9 mouse cellular contexts compared by ENCODE assay signal in genomic region chr16:74411481-74412251, GRCm38 (mm10). TPM values are rescaled to one million over a fixed set of nuclear protein-coding genes. Genes with fewer than 3 reads are reported as not detected.
DNase-seq lines count a peak whose midpoint lies in the region; ATAC-seq and TF ChIP-seq lines count a peak whose summit lies in the region.
"Had no signal": no experiment of that assay in that cellular context is flagged by ENCODE, and none has a peak within 500 bp of the region (broad histone marks: within the 10 kb centered on the region; RNA-seq: fewer than 3 reads in every experiment).

TSS of gene Robo2 (minus strand) at chr16:74411825.

- in situ Hi-C loops in ES-E14 (cut with MboI; ENCODE audit: low sequenced_read_pairs in 2 of 2, unreplicated experiment in 2 of 2): no loop called here

- no peaks in the 10 kb centered on the region; a peak in 1 of 4 replicates for H3K4me1 ChIP-seq in ES-E14 (ENCODE audit: control insufficient read depth in 2 of 2, insufficient read depth in 2 of 2, low read length in 2 of 2, poor library complexity in 1 of 2)
- peaks cover 26% of the 10 kb centered on the region for H3K4me1 ChIP-seq in hindbrain, embryonic 10.5 days (replicated peaks)
- no peaks in the 10 kb centered on the region; the same call in 1 of the 2 replicates for H3K4me1 ChIP-seq in lung, adult 2 months (ENCODE audit: control insufficient read depth, insufficient read depth, low read length)
- no peaks in the 10 kb centered on the region for H3K4me1 ChIP-seq in olfactory bulb, adult 2 months (ENCODE audit: control insufficient read depth, insufficient read depth, low read length)

- WGBS in hindbrain, embryonic 10.5 days: under 1% methylated on average over 43 of the region's 43 CpGs
- WGBS in lung, adult 2 months: under 1% methylated on average over 43 of the region's 43 CpGs
- WGBS in olfactory bulb, adult 2 months: under 1% methylated on average over 43 of the region's 43 CpGs

- 0 out of 2 replicates have a peak within 1 kb of the TSS, but pooled peaks have one; percentile 35 for H3K9ac ChIP-seq in ES-E14 (ENCODE audit: insufficient read depth, low read depth, low read length, poor library complexity, severe bottlenecking)

- H3K36me3 ChIP-seq in ES-E14 (ENCODE audit: control insufficient read depth, insufficient read depth, low read length, poor library complexity, severe bottlenecking): no peaks in the 10 kb centered on the region
- H3K36me3 ChIP-seq in hindbrain, embryonic 10.5 days: no peaks in the 10 kb centered on the region

- TF ChIP-seq POLR2A in lung, adult 2 months (IDR thresholded peaks at IDR 0.05; ENCODE audit: borderline replicate concordance, extremely low read depth, low read depth, low read length): no peak
- peak; percentile 63 for TF ChIP-seq POLR2A in olfactory bulb, adult 2 months (IDR thresholded peaks at IDR 0.05; ENCODE audit: insufficient read depth, low read depth, low read length)

- DNase-seq in ES-E14 (ENCODE audit: low read depth, low spot score): peak; percentile 30
- peak; percentile 71 to 72 for DNase-seq in cerebellum, postnatal 14 days
- DNase-seq in frontal cortex, postnatal 14 days (ENCODE audit: low spot score in 2 of 2): peak; percentile 40 to 54
- peak; percentile 78 for DNase-seq in hindbrain, embryonic 10.5 days (ENCODE audit: low spot score)
- DNase-seq in layer of hippocampus, postnatal 10 days (ENCODE audit: low spot score in 2 of 2): peak; percentile 47 to 63
- DNase-seq in lung, adult 2 months: peak; percentile 33

- peaks cover 17% of the 10 kb centered on the region for H3K27me3 ChIP-seq in hindbrain, embryonic 10.5 days (ENCODE audit: insufficient read depth, poor library complexity, severe bottlenecking)

- no peak within 1 kb of the TSS for H3K27ac ChIP-seq in ES-E14 (ENCODE audit: insufficient read depth, low read depth, low read length, poor library complexity, severe bottlenecking)
- peak within 1 kb of the TSS; percentile 86 for H3K27ac ChIP-seq in hindbrain, embryonic 10.5 days
- peak within 1 kb of the TSS; percentile 94 for H3K27ac ChIP-seq in olfactory bulb, adult 2 months (ENCODE audit: insufficient read depth, low read depth, low read length)

- no peak for ATAC-seq in inflammation-experienced regulatory T-cells, adult 6 months

- TF ChIP-seq CTCF in lung, adult 2 months (IDR thresholded peaks at IDR 0.05; ENCODE audit: insufficient read depth, low read length): no peak
- TF ChIP-seq CTCF in olfactory bulb, adult 2 months (IDR thresholded peaks at IDR 0.05; ENCODE audit: insufficient read depth, low read depth, low read length): no peak

- peak within 1 kb of the TSS; percentile 68 to 70 for H3K4me3 ChIP-seq in ES-E14 (ENCODE audit: insufficient read depth in 1 of 2, low read depth in 1 of 2, low read length in 2 of 2, poor library complexity in 1 of 2, severe bottlenecking in 1 of 2)
- H3K4me3 ChIP-seq in hindbrain, embryonic 10.5 days: peak within 1 kb of the TSS; percentile 69
- peak within 1 kb of the TSS; percentile 47 for H3K4me3 ChIP-seq in lung, adult 2 months (replicated peaks; ENCODE audit: extremely low read depth, low read depth, low read length)
- peak within 1 kb of the TSS; percentile 70 for H3K4me3 ChIP-seq in olfactory bulb, adult 2 months (ENCODE audit: insufficient read depth, low read depth, low read length)

- no peaks in the 10 kb centered on the region for H3K9me3 ChIP-seq in ES-E14 (ENCODE audit: control insufficient read depth, insufficient read depth, low read depth, low read length)
- no peaks in the 10 kb centered on the region for H3K9me3 ChIP-seq in hindbrain, embryonic 10.5 days

TF ChIP-seq in ES-E14, 5 proteins besides CTCF, POLR2A, EP300 and RAD21:
- TF ChIP-seq ZC3H11A (IDR thresholded peaks at IDR 0.05; ENCODE audit: borderline replicate concordance, low read depth, low read length): no peak
- TF ChIP-seq ZNF384 (IDR thresholded peaks at IDR 0.05; ENCODE audit: low read depth, low read length): no peak
- TF ChIP-seq CHD2 (IDR thresholded peaks at IDR 0.05; ENCODE audit: low read depth, low read length): no peak
- no peak for TF ChIP-seq MAFK (IDR thresholded peaks at IDR 0.05; ENCODE audit: insufficient read depth, low read depth, low read length)
- TF ChIP-seq HCFC1 (IDR thresholded peaks at IDR 0.05; ENCODE audit: borderline replicate concordance, insufficient read depth, low read length): no peak
TF ChIP-seq in ES-E14: peak in this region for 0.

RNA-seq across cellular contexts. Expression of gene Robo2, which starts in this region (rescaled TPM):
- 2.6 and 5.5 TPM in 2 replicates for total RNA-seq in ES-E14 (2012; rRNA removed)
- polyA plus RNA-seq in hindbrain, embryonic 10.5 days (2016; fragmentation: Nextera tagmentation; extraction: Ambion mirVana): 16.7 and 21.9 TPM in 2 replicates
- total RNA-seq in layer of hippocampus, postnatal 10 days (2021): 100 to 1,000 TPM; 142 to 146 TPM
- 16.8 and 19.7 TPM in 2 replicates for polyA plus RNA-seq in lung, adult 2 months (2012; rRNA removed)
- 51.4 and 77.5 TPM in 2 replicates for polyA plus RNA-seq in olfactory bulb, adult 2 months (2012; ENCODE audit: insufficient read depth, insufficient read length, low replicate concordance, missing spikeins)
- polyA plus RNA-seq in inflammation-experienced regulatory T-cells, adult 6 months (2017; shearing (Covaris generic)): under 1 TPM in 2 of 3 experiments, not detected in 1; 0.18 to 0.19 TPM
- total RNA-seq: MEL had no signal

Comparison
In these comparisons a context has a peak if more than half of its experiments do, and no peak if none do; other contexts are left out.
1. RNA of gene Robo2 (total RNA-seq): 142 to 146 TPM in layer of hippocampus, postnatal 10 days; 2.6 to 5.5 TPM in ES-E14; every median in the first group is over 10 times any median in the second.
2. RNA of gene Robo2 (polyA plus RNA-seq): 51.4 to 77.5 TPM in olfactory bulb, adult 2 months, 16.7 to 21.9 TPM in hindbrain, embryonic 10.5 days and 16.8 to 19.7 TPM in lung, adult 2 months; 0.18 to 0.19 TPM in inflammation-experienced regulatory T-cells, adult 6 months; every median in the first group is over 10 times any median in the second.
3. Peak in every context shown above with its lines, with median percentiles within 50 percentile points of each other: DNase-seq and H3K4me3 ChIP-seq.